Mouse (Mus musculus): ENCODE results near the gene Bcl9l. TPM values are rescaled to one million over a fixed set of nuclear protein-coding genes. Genes with fewer than 3 reads are reported as not detected.

Gene Bcl9l
- polyA plus RNA-seq, 1 experiment from 2014 or later: 12.3 TPM

DNA sequence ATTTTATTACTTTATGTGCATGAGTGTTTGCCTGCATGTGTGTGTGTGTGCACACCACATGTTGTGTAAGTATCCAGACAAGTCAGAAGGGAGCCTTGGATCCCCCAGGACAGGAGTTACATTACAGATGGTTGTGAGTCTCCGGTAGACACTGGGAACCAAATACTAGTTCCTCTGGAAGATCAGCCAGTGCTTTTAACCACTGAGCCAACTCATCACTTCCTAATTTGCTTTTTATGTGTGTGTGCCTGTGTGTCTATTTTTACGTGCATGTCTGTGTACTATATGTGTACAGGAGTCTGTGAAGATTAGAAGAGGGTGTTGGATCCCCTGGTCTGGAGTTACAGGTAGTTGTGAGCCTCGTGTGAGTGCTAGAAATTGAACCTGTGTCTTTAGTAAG, 58.1 kb downstream of the Bcl9l start:
- Histone ChIP-seq H3K4me2 (ENCODE audit: low read depth, low read length) (no peak overlapping the region), H3K4me3 (ENCODE audit: low read depth, low read length) (no peak overlapping the region), H3K27me3 (ENCODE audit: control insufficient read depth, insufficient read depth, low read length) (no peaks in the 10 kb centered on the region), H3K27ac (ENCODE audit: low read depth, low read length) (no peak overlapping the region), H3K4me1 (ENCODE audit: control insufficient read depth, insufficient read depth, low read length) (no peaks in the 10 kb centered on the region), H3K9ac (replicated peaks; ENCODE audit: low read depth, low read length) (no peak overlapping the region), H3K36me3 (ENCODE audit: control insufficient read depth, insufficient read depth, low read length) (no peaks in the 10 kb centered on the region), H3K9me3 (ENCODE audit: control insufficient read depth, low read length) (no peaks in the 10 kb centered on the region)
- WGBS: 88% methylated on average over 3 of the region's 3 CpGs
- ATAC-seq (ENCODE audit: low read depth): no peak

DNA sequence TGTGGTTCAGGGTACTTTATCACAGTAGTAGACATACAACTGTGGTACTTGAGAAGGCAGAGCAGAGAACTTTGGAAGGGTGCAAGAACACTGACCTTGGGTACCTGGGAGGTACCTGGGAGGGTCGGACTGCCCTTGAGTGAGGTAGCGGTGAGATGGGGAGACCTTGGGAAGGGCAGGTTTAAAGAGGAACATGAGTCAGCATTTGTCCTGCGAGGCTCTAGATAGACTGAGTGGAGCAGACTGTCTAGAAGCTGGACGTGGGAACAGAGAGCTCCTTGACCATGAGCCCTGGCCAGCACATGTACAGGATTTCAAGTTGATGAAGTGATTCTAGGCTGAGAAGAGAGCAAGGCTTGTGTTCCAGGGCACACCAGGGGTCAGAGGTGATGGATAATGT, 59.7 kb downstream of the Bcl9l start:
- no peaks in the 10 kb centered on the region for H3K4me1 ChIP-seq (ENCODE audit: control insufficient read depth, insufficient read depth, low read length)
- H3K27me3 ChIP-seq (ENCODE audit: control insufficient read depth, insufficient read depth, low read length): no peaks in the 10 kb centered on the region
- H3K9ac ChIP-seq (replicated peaks; ENCODE audit: low read depth, low read length): no peak overlapping the region
- no peak overlapping the region for H3K4me3 ChIP-seq (ENCODE audit: low read depth, low read length)
- no peak for ATAC-seq (ENCODE audit: low read depth)
- no peak overlapping the region for H3K27ac ChIP-seq (ENCODE audit: low read depth, low read length)
- H3K36me3 ChIP-seq (ENCODE audit: control insufficient read depth, insufficient read depth, low read length): no peaks in the 10 kb centered on the region
- H3K4me2 ChIP-seq (ENCODE audit: low read depth, low read length): no peak overlapping the region
- 89% methylated on average over 4 of the region's 4 CpGs for WGBS
- no peaks in the 10 kb centered on the region for H3K9me3 ChIP-seq (ENCODE audit: control insufficient read depth, low read length)

DNA sequence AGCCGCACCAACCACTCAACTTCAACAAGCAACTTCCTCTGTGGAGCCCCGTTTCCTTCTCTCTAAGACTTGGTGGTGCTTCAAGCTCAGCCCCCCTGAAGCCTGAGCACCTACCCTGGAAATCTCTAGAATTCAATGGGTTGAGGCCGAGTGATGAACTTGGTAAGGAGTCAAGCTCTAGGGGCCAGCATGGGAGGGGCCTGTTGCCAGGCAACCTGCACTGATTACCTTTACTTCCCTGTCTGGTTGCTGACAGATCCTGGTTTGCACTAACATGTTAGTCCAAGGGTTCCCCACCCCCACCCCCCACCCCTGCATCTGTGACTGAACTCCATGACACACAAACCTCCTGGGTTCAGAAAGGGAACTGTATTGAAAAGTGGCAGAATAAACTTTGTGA, 62.4 kb downstream of the Bcl9l start:
- H3K9ac ChIP-seq (replicated peaks; ENCODE audit: low read depth, low read length): no peak overlapping the region
- no peak overlapping the region for H3K4me3 ChIP-seq (ENCODE audit: low read depth, low read length)
- no peak for ATAC-seq (ENCODE audit: low read depth)
- H3K4me2 ChIP-seq (ENCODE audit: low read depth, low read length): no peak overlapping the region
- WGBS: 82% methylated on average over 3 of the region's 3 CpGs
- no peaks in the 10 kb centered on the region for H3K9me3 ChIP-seq (ENCODE audit: control insufficient read depth, low read length)
- H3K36me3 ChIP-seq (ENCODE audit: control insufficient read depth, insufficient read depth, low read length): no peaks in the 10 kb centered on the region
- no peak overlapping the region for H3K27ac ChIP-seq (ENCODE audit: low read depth, low read length)
- H3K27me3 ChIP-seq (ENCODE audit: control insufficient read depth, insufficient read depth, low read length): no peaks in the 10 kb centered on the region
- H3K4me1 ChIP-seq (ENCODE audit: control insufficient read depth, insufficient read depth, low read length): no peaks in the 10 kb centered on the region

DNA sequence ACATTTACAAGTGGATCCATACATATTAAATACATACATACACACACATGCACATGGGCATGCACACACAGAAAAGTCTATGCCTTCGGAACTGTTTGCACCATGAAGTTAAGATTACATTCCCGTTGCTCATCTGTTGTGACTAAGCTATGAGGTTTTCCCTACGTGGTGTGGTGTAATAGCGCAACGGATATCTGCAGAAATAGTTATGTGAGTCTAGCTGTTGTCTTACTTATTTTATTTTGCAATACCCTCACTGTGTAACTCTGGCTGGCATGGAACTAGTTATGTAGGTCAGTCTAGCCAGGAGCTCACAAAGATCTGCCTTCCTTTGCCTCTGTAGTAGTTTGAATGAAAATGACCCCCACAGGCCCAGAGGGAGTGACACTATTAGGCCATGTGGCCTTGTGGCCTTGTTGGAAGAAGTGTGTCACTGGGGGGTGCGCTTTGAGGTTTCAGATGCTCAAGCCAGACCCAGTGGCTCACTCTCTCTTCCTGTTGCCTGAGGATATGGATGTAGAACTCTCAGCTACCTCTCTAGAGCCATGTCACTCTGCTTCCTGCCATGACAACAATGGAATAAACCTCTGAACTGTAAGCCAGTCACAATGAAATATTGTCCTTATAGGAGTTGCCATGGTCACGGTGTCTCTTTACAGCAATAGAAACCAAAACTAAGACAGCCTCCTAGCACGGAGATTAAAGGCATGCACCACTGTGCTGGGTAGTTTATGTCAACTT, 66.0 kb downstream of the Bcl9l start:
- ATAC-seq (ENCODE audit: low read depth): no peak
- Histone ChIP-seq H3K9ac (replicated peaks; ENCODE audit: low read depth, low read length) (no peak overlapping the region), H3K4me1 (ENCODE audit: control insufficient read depth, insufficient read depth, low read length) (no peaks in the 10 kb centered on the region), H3K9me3 (ENCODE audit: control insufficient read depth, low read length) (no peaks in the 10 kb centered on the region), H3K27ac (ENCODE audit: low read depth, low read length) (no peak overlapping the region), H3K27me3 (ENCODE audit: control insufficient read depth, insufficient read depth, low read length) (no peaks in the 10 kb centered on the region), H3K4me2 (ENCODE audit: low read depth, low read length) (no peak overlapping the region), H3K36me3 (ENCODE audit: control insufficient read depth, insufficient read depth, low read length) (no peaks in the 10 kb centered on the region), H3K4me3 (ENCODE audit: low read depth, low read length) (no peak overlapping the region)
- 88% methylated on average over 8 of the region's 8 CpGs for WGBS

DNA sequence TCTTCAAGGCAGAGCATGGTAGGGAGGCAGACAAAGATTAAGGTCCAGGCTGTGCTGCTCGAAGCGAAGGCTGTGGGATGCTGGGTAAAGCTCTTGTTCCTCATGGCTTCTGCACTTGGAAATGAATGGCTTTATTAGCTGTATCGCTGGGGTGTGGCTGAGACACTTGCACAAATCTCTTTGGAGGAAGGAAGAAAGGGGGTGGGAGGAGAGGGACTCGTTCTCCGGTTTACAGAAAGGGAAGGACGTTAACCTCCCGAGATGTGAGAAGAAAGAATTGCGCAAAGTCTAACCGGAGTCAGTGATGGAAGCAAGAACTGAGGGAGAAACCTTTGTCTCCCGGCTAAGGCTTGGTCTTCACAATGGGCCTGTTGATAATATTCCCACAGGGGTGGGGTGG, 68.5 kb downstream of the Bcl9l start:
- WGBS: 86% methylated on average over 10 of the region's 10 CpGs
- Histone ChIP-seq H3K9ac (replicated peaks; ENCODE audit: low read depth, low read length) (no peak overlapping the region), H3K27ac (ENCODE audit: low read depth, low read length) (no peak overlapping the region), H3K36me3 (ENCODE audit: control insufficient read depth, insufficient read depth, low read length) (no peaks in the 10 kb centered on the region), H3K4me3 (ENCODE audit: low read depth, low read length) (no peak overlapping the region), H3K4me2 (ENCODE audit: low read depth, low read length) (no peak overlapping the region), H3K9me3 (ENCODE audit: control insufficient read depth, low read length) (no peaks in the 10 kb centered on the region), H3K4me1 (ENCODE audit: control insufficient read depth, insufficient read depth, low read length) (no peaks in the 10 kb centered on the region), H3K27me3 (ENCODE audit: control insufficient read depth, insufficient read depth, low read length) (no peaks in the 10 kb centered on the region)
- no peak for ATAC-seq (ENCODE audit: low read depth)

DNA sequence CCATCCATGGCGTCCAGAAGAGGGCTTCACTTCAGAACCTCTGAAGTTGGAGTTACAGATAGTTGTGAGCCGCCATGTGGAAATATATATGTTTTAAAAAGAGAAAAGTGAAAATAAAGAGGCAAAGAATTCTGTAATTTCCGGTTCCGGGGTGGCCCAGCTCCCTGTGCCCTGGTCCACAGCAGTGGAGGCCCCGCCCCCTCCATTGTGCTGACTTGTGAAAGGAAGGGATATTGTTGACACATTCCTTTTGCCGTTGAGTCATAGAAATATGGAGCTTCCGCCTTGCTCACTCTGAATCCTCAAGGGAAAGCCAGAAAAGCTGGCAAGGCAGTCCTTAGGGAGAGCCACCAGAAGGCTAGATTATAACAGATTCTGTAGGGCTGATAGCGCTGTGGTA, 69.5 kb downstream of the Bcl9l start:
- Histone ChIP-seq H3K4me2 (ENCODE audit: low read depth, low read length) (no peak overlapping the region), H3K36me3 (ENCODE audit: control insufficient read depth, insufficient read depth, low read length) (no peaks in the 10 kb centered on the region), H3K9me3 (ENCODE audit: control insufficient read depth, low read length) (no peaks in the 10 kb centered on the region), H3K4me3 (ENCODE audit: low read depth, low read length) (no peak overlapping the region), H3K4me1 (ENCODE audit: control insufficient read depth, insufficient read depth, low read length) (no peaks in the 10 kb centered on the region), H3K27ac (ENCODE audit: low read depth, low read length) (no peak overlapping the region), H3K9ac (replicated peaks; ENCODE audit: low read depth, low read length) (no peak overlapping the region), H3K27me3 (ENCODE audit: control insufficient read depth, insufficient read depth, low read length) (no peaks in the 10 kb centered on the region)
- ATAC-seq (ENCODE audit: low read depth): no peak
- WGBS: 84% methylated on average over 8 of the region's 8 CpGs

Other genes with a start within 250 kb of the Bcl9l start
- 19.7 and 22.6 TPM in 2 replicates for gene Cbl, start 248.8 kb upstream of the Bcl9l start, polyA plus RNA-seq (2014; fragmentation: Nextera tagmentation; extraction: Ambion mirVana)
- not detected in 2 replicates for gene Ccdc153, start 242.1 kb upstream of the Bcl9l start, polyA plus RNA-seq (2014; fragmentation: Nextera tagmentation; extraction: Ambion mirVana)
- 0.12 and 0.23 TPM in 2 replicates for gene Pdzd3, start 231.4 kb upstream of the Bcl9l start, polyA plus RNA-seq (2014; fragmentation: Nextera tagmentation; extraction: Ambion mirVana)
- gene Nlrx1, start 214.2 kb upstream of the Bcl9l start, polyA plus RNA-seq (2014; fragmentation: Nextera tagmentation; extraction: Ambion mirVana): 3.7 and 4.5 TPM in 2 replicates
- 21.4 and 25.0 TPM in 2 replicates for gene Abcg4, start 194.2 kb upstream of the Bcl9l start, polyA plus RNA-seq (2014; fragmentation: Nextera tagmentation; extraction: Ambion mirVana)
- gene Hinfp, start 177.2 kb upstream of the Bcl9l start, polyA plus RNA-seq (2014; fragmentation: Nextera tagmentation; extraction: Ambion mirVana): 21.9 and 23.2 TPM in 2 replicates
- gene C2cd2l, start 162.5 kb upstream of the Bcl9l start, polyA plus RNA-seq (2014; fragmentation: Nextera tagmentation; extraction: Ambion mirVana): 19.0 and 21.9 TPM in 2 replicates
- 35.3 and 35.9 TPM in 2 replicates for gene Dpagt1, start 156.8 kb upstream of the Bcl9l start, polyA plus RNA-seq (2014; fragmentation: Nextera tagmentation; extraction: Ambion mirVana)
- 92.3 and 94.3 TPM in 2 replicates for gene H2afx, start 148.1 kb upstream of the Bcl9l start, polyA plus RNA-seq (2014; fragmentation: Nextera tagmentation; extraction: Ambion mirVana)
- 58.3 and 58.4 TPM in 2 replicates for gene Hmbs, start 138.6 kb upstream of the Bcl9l start, polyA plus RNA-seq (2014; fragmentation: Nextera tagmentation; extraction: Ambion mirVana)
- gene Vps11, start 121.2 kb upstream of the Bcl9l start, polyA plus RNA-seq (2014; fragmentation: Nextera tagmentation; extraction: Ambion mirVana): 34.4 and 43.4 TPM in 2 replicates
- 20.7 and 27.0 TPM in 2 replicates for gene Hyou1, start 103.3 kb upstream of the Bcl9l start, polyA plus RNA-seq (2014; fragmentation: Nextera tagmentation; extraction: Ambion mirVana)
- gene Slc37a4, start 86.0 kb upstream of the Bcl9l start, polyA plus RNA-seq (2014; fragmentation: Nextera tagmentation; extraction: Ambion mirVana): 70.9 and 78.8 TPM in 2 replicates
- gene Rps25, start 75.7 kb upstream of the Bcl9l start, polyA plus RNA-seq (2014; fragmentation: Nextera tagmentation; extraction: Ambion mirVana): 1,180 and 1,219 TPM in 2 replicates
- gene Trappc4, start 75.2 kb upstream of the Bcl9l start, polyA plus RNA-seq (2014; fragmentation: Nextera tagmentation; extraction: Ambion mirVana): 305 and 308 TPM in 2 replicates
- gene Ccdc84, start 64.3 kb upstream of the Bcl9l start, polyA plus RNA-seq (2014; fragmentation: Nextera tagmentation; extraction: Ambion mirVana): 31.1 and 34.5 TPM in 2 replicates
- gene Foxr1, start 41.7 kb upstream of the Bcl9l start, polyA plus RNA-seq (2014; fragmentation: Nextera tagmentation; extraction: Ambion mirVana): not detected in 2 replicates
- not detected in 2 replicates for gene Upk2, start 27.8 kb upstream of the Bcl9l start, polyA plus RNA-seq (2014; fragmentation: Nextera tagmentation; extraction: Ambion mirVana)
- not detected in 2 replicates for gene Cxcr5, start 79.1 kb downstream of the Bcl9l start, polyA plus RNA-seq (2014; fragmentation: Nextera tagmentation; extraction: Ambion mirVana)
- 20.2 and 33.8 TPM in 2 replicates for gene Ddx6, start 122.1 kb downstream of the Bcl9l start, polyA plus RNA-seq (2014; fragmentation: Nextera tagmentation; extraction: Ambion mirVana)
- not detected in 2 replicates for gene Treh, start 190.4 kb downstream of the Bcl9l start, polyA plus RNA-seq (2014; fragmentation: Nextera tagmentation; extraction: Ambion mirVana)